Mouse (Mus musculus) Muller cell, postnatal 12 days (primary cell): ENCODE results near the gene Mrps7.
A peak's percentile ranks its signal among the peaks of the same experiment; 100 is the strongest.

Experiments
- DNase-seq: peaks from one replicate; pipeline ENCODE4 v3.0.0-alpha.2; 2015; ENCODE audit errors: inconsistent ontology term

Mrps7 gene

GRCm38 (mm10) chr11:115647459-115647858 is 43.7 kb downstream of the Mrps7 start:
- DNase-seq: peak; percentile 58

GRCm38 (mm10) chr11:115649706-115650105 is 46.0 kb downstream of the Mrps7 start:
- DNase-seq: no peak

DNA sequence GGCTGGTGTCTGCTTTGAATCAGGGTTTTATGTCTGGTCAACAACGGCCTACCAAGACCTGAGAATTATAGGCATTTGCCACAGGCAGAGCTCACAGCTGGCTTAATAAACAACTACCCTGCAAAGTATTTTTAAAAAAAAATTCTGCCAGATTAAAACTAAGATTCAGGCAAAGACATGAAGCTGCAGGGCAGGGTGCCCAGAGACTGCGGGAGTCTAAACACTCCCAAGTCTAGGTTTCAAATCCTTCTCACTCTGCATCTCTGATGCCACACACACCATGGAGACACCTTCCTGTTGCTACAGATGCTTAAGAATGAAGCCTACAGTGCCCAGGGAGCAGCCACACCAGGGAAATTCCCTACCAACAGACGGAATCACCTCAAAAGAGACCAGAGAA is 48.0 kb downstream of the Mrps7 start:
- no peak for DNase-seq

GRCm38 (mm10) chr11:115653194-115653593 is 49.5 kb downstream of the Mrps7 start:
- DNase-seq: no peak

GRCm38 (mm10) chr11:115654128-115654527 is 50.4 kb downstream of the Mrps7 start:
- DNase-seq: no peak
